Mouse (Mus musculus) thymus, postnatal 0 days (tissue): ENCODE results near the gene Olfr490. TPM values are rescaled to one million over a fixed set of nuclear protein-coding genes. Genes with fewer than 3 reads are reported as not detected.

Experiments used
- DNase-seq: peaks from one replicate; pipeline ENCODE4 v3.0.0-alpha.2; 2015; ENCODE audit warnings: low spot score
- polyA plus RNA-seq: library from polyadenylated mRNA; unstranded; fragments of >200 nt; fragmentation: Nextera tagmentation; extraction: Ambion mirVana; gene quantifications from 2 replicates; pipeline ENCODE4 v1.2.1, GENCODE M21; 2015

Olfr490 gene
- not detected in 2 replicates for polyA plus RNA-seq

GRCm38 (mm10) chr7:108288834-108289233 is at the start of gene Olfr490:
Olfr490 (minus strand) TSS chr7:108288934.
- no peak for DNase-seq

GRCm38 (mm10) chr7:108323574-108323973 is 34.8 kb upstream of the Olfr490 start, which contains the start of gene Olfr492:
Olfr492 (minus strand) TSS chr7:108323674.
- DNase-seq: no peak

DNA sequence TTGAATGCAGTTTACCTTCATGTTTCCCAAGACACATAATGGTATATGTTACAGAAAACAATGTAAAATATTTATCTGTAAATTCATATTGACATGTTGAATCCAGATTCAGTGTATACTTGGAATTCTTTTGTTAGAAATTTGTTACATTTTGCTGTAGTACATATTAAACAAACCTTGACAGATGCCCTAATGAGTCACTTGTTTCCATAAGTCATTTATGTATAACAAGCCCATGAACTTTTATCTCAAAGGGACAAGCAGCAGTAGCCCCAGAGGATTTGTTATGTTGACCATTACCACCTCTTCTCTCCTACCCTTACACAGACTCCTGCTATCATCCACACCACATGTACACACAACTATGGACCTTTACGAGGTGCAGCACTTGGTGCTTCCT is 24.4 kb upstream of the Olfr490 start, which contains the start of gene Olfr491:
Olfr491 (plus strand) TSS at position 301 of the 400 bp plus-strand sequence.
- DNase-seq: no peak

- DNase-seq: no peak
Observed at GRCm38 (mm10) chr7:108258247-108258646, 30.5 kb downstream of the Olfr490 start, which contains the start of gene Olfr488. Olfr488 (minus strand) TSS chr7:108258347.

Other genes starting within 250 kb of the Olfr490 start
- not detected in 2 replicates for gene Olfr479, start 238.2 kb downstream of the Olfr490 start, polyA plus RNA-seq
- not detected in 2 replicates for gene Olfr480, start 221.6 kb downstream of the Olfr490 start, polyA plus RNA-seq
- gene Olfr481, start 209.1 kb downstream of the Olfr490 start, polyA plus RNA-seq: not detected in 2 replicates
- 0.09 and 0.10 TPM in 2 replicates for gene Olfr482, start 191.3 kb downstream of the Olfr490 start, polyA plus RNA-seq
- gene Olfr483, start 188.1 kb downstream of the Olfr490 start, polyA plus RNA-seq: not detected in 2 replicates
- not detected in 2 replicates for gene Olfr484, start 161.5 kb downstream of the Olfr490 start, polyA plus RNA-seq
- gene Olfr485, start 129.1 kb downstream of the Olfr490 start, polyA plus RNA-seq: not detected in 2 replicates
- gene Olfr486, start 116.2 kb downstream of the Olfr490 start, polyA plus RNA-seq: not detected in 2 replicates
- gene Olfr487, start 74.3 kb downstream of the Olfr490 start, polyA plus RNA-seq: not detected in 2 replicates
- not detected in 2 replicates for gene Olfr488, start 30.6 kb downstream of the Olfr490 start, polyA plus RNA-seq
- gene Olfr491, start 24.5 kb upstream of the Olfr490 start, polyA plus RNA-seq: not detected in 2 replicates
- not detected in 2 replicates for gene Olfr492, start 34.7 kb upstream of the Olfr490 start, polyA plus RNA-seq
- not detected in 2 replicates for gene Olfr493, start 58.0 kb upstream of the Olfr490 start, polyA plus RNA-seq
- gene Olfr494, start 76.4 kb upstream of the Olfr490 start, polyA plus RNA-seq: not detected in 2 replicates
- not detected in 2 replicates for gene Olfr495, start 104.2 kb upstream of the Olfr490 start, polyA plus RNA-seq
- gene Olfr497, start 131.5 kb upstream of the Olfr490 start, polyA plus RNA-seq: not detected in 2 replicates
- not detected in 2 replicates for gene Olfr498, start 176.4 kb upstream of the Olfr490 start, polyA plus RNA-seq
- gene Olfr502, start 236.1 kb upstream of the Olfr490 start, polyA plus RNA-seq: not detected in 2 replicates